Mouse (Mus musculus): Measurements from ENCODE around the gene Adcy1. TPM values are rescaled to one million over a fixed set of nuclear protein-coding genes. Genes with fewer than 3 reads are reported as not detected.

Gene Adcy1
- total RNA-seq, 1 experiment: 5.5 TPM

DNA sequence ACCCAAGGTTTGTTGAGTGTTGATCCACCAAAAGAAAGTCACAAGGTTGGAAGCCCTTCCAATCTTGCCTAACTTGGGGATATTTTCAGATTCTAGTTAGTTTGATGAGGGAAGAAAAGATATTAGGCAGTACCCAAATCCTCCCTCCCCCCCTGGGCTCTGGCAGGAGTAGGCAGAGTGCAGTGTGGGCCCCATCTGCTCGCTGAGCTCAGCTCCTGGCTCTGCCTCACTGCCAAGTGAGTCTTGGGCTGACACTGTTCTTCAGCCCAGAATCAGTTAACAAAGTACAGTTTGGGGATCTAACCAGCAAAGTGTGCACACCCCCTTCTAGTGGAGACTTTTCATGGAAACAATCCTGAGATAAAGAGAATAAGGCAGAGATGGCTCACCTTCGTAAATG is 162.9 kb downstream of the Adcy1 start:
- no peak for DNase-seq (ENCODE audit: low read depth, low spot score)
- H3K27ac ChIP-seq (ENCODE audit: insufficient read depth, low read depth, low read length, poor library complexity, severe bottlenecking): no peak overlapping the region
- H3K9me3 ChIP-seq (ENCODE audit: control insufficient read depth, insufficient read depth, low read depth, low read length): no peaks in the 10 kb centered on the region

DNA sequence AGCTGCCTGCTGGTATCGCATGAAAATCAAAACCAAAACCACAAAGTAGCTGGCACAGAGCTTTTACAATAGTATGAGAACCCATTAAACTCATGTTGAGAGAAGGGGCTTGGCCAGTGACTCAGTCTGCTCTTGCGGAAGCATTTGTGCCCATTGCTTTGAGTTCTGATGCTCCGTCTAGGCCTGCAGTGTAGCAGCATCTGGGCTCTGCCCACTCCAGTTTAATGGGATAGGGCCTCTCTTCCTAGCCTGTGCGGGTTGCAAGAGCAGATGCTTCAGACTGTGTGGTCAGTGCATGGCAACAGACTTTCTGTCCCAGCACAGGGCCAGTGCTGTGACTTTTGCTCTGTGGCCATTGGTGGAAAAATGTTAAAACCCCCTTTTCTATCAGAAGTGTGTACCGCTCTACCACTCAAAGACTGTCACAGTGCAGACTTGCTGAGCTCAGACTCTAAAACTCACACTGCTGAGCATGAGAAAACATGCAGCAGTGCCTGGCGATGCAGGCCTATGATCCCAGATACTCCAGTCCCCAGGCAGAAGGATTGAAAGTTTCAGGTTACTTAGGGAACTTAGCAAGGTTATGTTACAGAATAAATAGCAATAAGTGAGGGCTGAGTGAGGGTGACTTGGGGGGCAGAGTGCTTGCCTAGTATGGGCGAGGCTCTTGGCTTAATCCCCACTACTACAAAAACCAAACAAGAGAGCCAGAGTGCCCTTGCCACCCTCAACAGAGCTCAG is 163.7 kb downstream of the Adcy1 start:
- in situ Hi-C loops (cut with MboI; ENCODE audit: low sequenced_read_pairs in 2 of 2, unreplicated experiment in 2 of 2): no loop called here
- no peaks in the 10 kb centered on the region for H3K4me1 ChIP-seq (ENCODE audit: control insufficient read depth in 2 of 2, insufficient read depth in 2 of 2, low read length in 2 of 2, poor library complexity in 1 of 2)
- no peaks in the 10 kb centered on the region for H3K36me3 ChIP-seq (ENCODE audit: control insufficient read depth, insufficient read depth, low read length, poor library complexity, severe bottlenecking)
- H3K9ac ChIP-seq (ENCODE audit: insufficient read depth, low read depth, low read length, poor library complexity, severe bottlenecking): no peak overlapping the region
- no peak overlapping the region for H3K27ac ChIP-seq (ENCODE audit: insufficient read depth, low read depth, low read length, poor library complexity, severe bottlenecking)
- no peak overlapping the region for H3K4me3 ChIP-seq (ENCODE audit: insufficient read depth in 1 of 2, low read depth in 1 of 2, low read length in 2 of 2, poor library complexity in 1 of 2, severe bottlenecking in 1 of 2)
- DNase-seq (ENCODE audit: low read depth, low spot score): no peak
- no peaks in the 10 kb centered on the region for H3K9me3 ChIP-seq (ENCODE audit: control insufficient read depth, insufficient read depth, low read depth, low read length)
- TF ChIP-seq ZNF384 (IDR thresholded peaks at IDR 0.05; ENCODE audit: low read depth, low read length) (no peak), HCFC1 (IDR thresholded peaks at IDR 0.05; ENCODE audit: borderline replicate concordance, insufficient read depth, low read length) (no peak), MAFK (IDR thresholded peaks at IDR 0.05; ENCODE audit: insufficient read depth, low read depth, low read length) (no peak), ZC3H11A (IDR thresholded peaks at IDR 0.05; ENCODE audit: borderline replicate concordance, low read depth, low read length) (no peak), CHD2 (IDR thresholded peaks at IDR 0.05; ENCODE audit: low read depth, low read length) (no peak)

More for the DNA sequence above, 162.9 kb downstream of the Adcy1 start:
- TF ChIP-seq MAFK (IDR thresholded peaks at IDR 0.05; ENCODE audit: insufficient read depth, low read depth, low read length): no peak
- TF ChIP-seq ZC3H11A (IDR thresholded peaks at IDR 0.05; ENCODE audit: borderline replicate concordance, low read depth, low read length): no peak
- TF ChIP-seq HCFC1 (IDR thresholded peaks at IDR 0.05; ENCODE audit: borderline replicate concordance, insufficient read depth, low read length): no peak
- TF ChIP-seq CHD2 (IDR thresholded peaks at IDR 0.05; ENCODE audit: low read depth, low read length): no peak
- no peak for TF ChIP-seq ZNF384 (IDR thresholded peaks at IDR 0.05; ENCODE audit: low read depth, low read length)
- no peaks in the 10 kb centered on the region for H3K36me3 ChIP-seq (ENCODE audit: control insufficient read depth, insufficient read depth, low read length, poor library complexity, severe bottlenecking)
- no peak overlapping the region for H3K9ac ChIP-seq (ENCODE audit: insufficient read depth, low read depth, low read length, poor library complexity, severe bottlenecking)
- in situ Hi-C loops (cut with MboI; ENCODE audit: low sequenced_read_pairs in 2 of 2, unreplicated experiment in 2 of 2): no loop called here
- H3K4me3 ChIP-seq (ENCODE audit: insufficient read depth in 1 of 2, low read depth in 1 of 2, low read length in 2 of 2, poor library complexity in 1 of 2, severe bottlenecking in 1 of 2): no peak overlapping the region
- no peaks in the 10 kb centered on the region for H3K4me1 ChIP-seq (ENCODE audit: control insufficient read depth in 2 of 2, insufficient read depth in 2 of 2, low read length in 2 of 2, poor library complexity in 1 of 2)

DNA sequence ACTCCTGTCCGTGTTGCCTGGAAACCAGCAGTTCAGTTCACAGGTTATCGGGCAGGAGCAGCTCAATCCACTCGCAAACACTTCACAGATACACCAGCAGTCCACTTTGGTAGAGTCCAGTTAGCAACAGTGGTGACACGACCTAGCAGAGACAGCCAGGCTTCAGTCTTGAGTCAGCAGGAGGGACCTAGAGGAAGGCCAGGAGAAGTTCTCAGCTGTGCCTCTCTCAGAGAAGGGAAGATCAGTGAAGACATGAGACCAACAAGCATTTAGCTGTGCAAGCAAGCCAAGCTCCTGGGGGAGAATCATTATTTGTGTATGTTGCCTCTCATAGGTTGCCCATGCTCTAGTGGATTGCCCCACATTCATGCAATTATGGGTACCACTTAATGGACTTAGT is 164.8 kb downstream of the Adcy1 start:
- DNase-seq (ENCODE audit: low read depth, low spot score): no peak
- Histone ChIP-seq H3K9ac (ENCODE audit: insufficient read depth, low read depth, low read length, poor library complexity, severe bottlenecking) (no peak overlapping the region), H3K9me3 (ENCODE audit: control insufficient read depth, insufficient read depth, low read depth, low read length) (no peaks in the 10 kb centered on the region), H3K4me3 (ENCODE audit: insufficient read depth in 1 of 2, low read depth in 1 of 2, low read length in 2 of 2, poor library complexity in 1 of 2, severe bottlenecking in 1 of 2) (no peak overlapping the region), H3K36me3 (ENCODE audit: control insufficient read depth, insufficient read depth, low read length, poor library complexity, severe bottlenecking) (no peaks in the 10 kb centered on the region), H3K27ac (ENCODE audit: insufficient read depth, low read depth, low read length, poor library complexity, severe bottlenecking) (no peak overlapping the region), H3K4me1 (ENCODE audit: control insufficient read depth in 2 of 2, insufficient read depth in 2 of 2, low read length in 2 of 2, poor library complexity in 1 of 2) (no peaks in the 10 kb centered on the region)
- no peak for TF ChIP-seq HCFC1 (IDR thresholded peaks at IDR 0.05; ENCODE audit: borderline replicate concordance, insufficient read depth, low read length)
- no peak for TF ChIP-seq ZC3H11A (IDR thresholded peaks at IDR 0.05; ENCODE audit: borderline replicate concordance, low read depth, low read length)
- no peak for TF ChIP-seq ZNF384 (IDR thresholded peaks at IDR 0.05; ENCODE audit: low read depth, low read length)
- no peak for TF ChIP-seq MAFK (IDR thresholded peaks at IDR 0.05; ENCODE audit: insufficient read depth, low read depth, low read length)
- no peak for TF ChIP-seq CHD2 (IDR thresholded peaks at IDR 0.05; ENCODE audit: low read depth, low read length)
- in situ Hi-C loops (cut with MboI; ENCODE audit: low sequenced_read_pairs in 2 of 2, unreplicated experiment in 2 of 2): no loop called here

Other genes starting within 250 kb of the Adcy1 start
- not detected in 2 replicates for gene Gm11983, start 225.8 kb upstream of the Adcy1 start, total RNA-seq (2012; rRNA removed)
- not detected in 2 replicates for gene Gm11985, start 125.1 kb downstream of the Adcy1 start, total RNA-seq (2012; rRNA removed)
- not detected in 2 replicates for gene Igfbp1, start 134.3 kb downstream of the Adcy1 start, total RNA-seq (2012; rRNA removed)
- 53.5 and 55.7 TPM in 2 replicates for gene Igfbp3, start 150.4 kb downstream of the Adcy1 start, total RNA-seq (2012; rRNA removed)

Data from ES-E14 (cell line).